Mouse (Mus musculus): ENCODE results near the gene Cdk17.

GRCm38 (mm10) chr10:93212699-93213098 lies 52.0 kb downstream of the Cdk17 start:
- TF ChIP-seq POLR2A (IDR thresholded peaks at IDR 0.05; ENCODE audit: extremely low read depth, insufficient read depth, low read length) (no peak), CTCF (IDR thresholded peaks at IDR 0.05; ENCODE audit: low read depth, low read length) (no peak)

Data from liver, adult 2 months (tissue).